Mouse (Mus musculus) liver, embryonic 15.5 days (tissue): ENCODE measurements around the gene Cdh13. TPM values are rescaled to one million over a fixed set of nuclear protein-coding genes. Genes with fewer than 3 reads are reported as not detected.
"Not testable (repeated sequence)": the region's sequence is repeated elsewhere in the genome, so short reads cannot be mapped to it uniquely, and the experiment has no call there.

Experiments
- ATAC-seq: fragments of 200-750 bp; cut with Nextera tagmentation; 2 replicates; pipeline ENCODE4 v1.8.0; 2017; ENCODE audit warnings: moderate number of reproducible peaks, mild to moderate bottlenecking, moderate library complexity; ENCODE audit not compliant: insufficient read depth
- H3K27ac ChIP-seq: fragments of 300-500 bp; sonication (generic); replicated peaks from 2 replicates; pipeline ENCODE4 v1.5.1; 2015; ENCODE audit warnings: mild to moderate bottlenecking, inconsistent platforms
- H3K27me3 ChIP-seq: fragments of 300-500 bp; sonication (generic); 2 replicates; pipeline ENCODE4 v1.6.1; 2015; ENCODE audit warnings: mild to moderate bottlenecking, inconsistent platforms
- H3K36me3 ChIP-seq: fragments of 300-500 bp; sonication (generic); replicated peaks from 2 replicates; pipeline ENCODE4 v1.6.1; 2015; ENCODE audit warnings: moderate library complexity, mild to moderate bottlenecking, inconsistent platforms
- H3K4me1 ChIP-seq: fragments of 300-500 bp; sonication (generic); replicated peaks from 2 replicates; pipeline ENCODE4 v1.6.1; 2015; ENCODE audit warnings: inconsistent platforms
- H3K4me2 ChIP-seq: fragments of 300-500 bp; sonication (generic); 2 replicates; pipeline ENCODE4 v1.6.1; 2015; ENCODE audit warnings: moderate library complexity, mild to moderate bottlenecking, inconsistent platforms
- H3K4me3 ChIP-seq: fragments of 300-500 bp; sonication (generic); replicated peaks from 2 replicates; pipeline ENCODE4 v1.5.1; 2015; ENCODE audit warnings: mild to moderate bottlenecking, inconsistent platforms
- H3K9ac ChIP-seq: fragments of 300-500 bp; sonication (generic); 2 replicates; pipeline ENCODE4 v1.6.1; 2015; ENCODE audit warnings: moderate library complexity, mild to moderate bottlenecking, inconsistent platforms
- H3K9me3 ChIP-seq: fragments of 300-500 bp; sonication (generic); replicated peaks from 2 replicates; pipeline ENCODE4 v1.6.1; 2016; ENCODE audit warnings: inconsistent platforms
- WGBS: fragments of 180-500 bp; shearing (Covaris S2); methylation state at CpG from one replicate; pipeline ENCODE4 v1.1.7; 2015; ENCODE audit warnings: mixed read lengths; ENCODE audit not compliant: insufficient replicate concordance; 5-methylcytosine and 5-hydroxymethylcytosine counted together
- polyA plus RNA-seq: library from polyadenylated mRNA; unstranded; fragments of >200 nt; fragmentation: Nextera tagmentation; extraction: Ambion mirVana; gene quantifications from 2 replicates; pipeline ENCODE4 v1.2.1, GENCODE M21; 2015

The Cdh13 gene
- polyA plus RNA-seq, 1 experiment from 2014 or later = 0.56 TPM

- WGBS = 17% methylated on average over 3 of the region's 3 CpGs
- not testable (repeated sequence) for ATAC-seq, H3K4me2 ChIP-seq, H3K9ac ChIP-seq, H3K4me1 ChIP-seq, H3K27ac ChIP-seq, H3K4me3 ChIP-seq, H3K36me3 ChIP-seq, H3K9me3 ChIP-seq, H3K27me3 ChIP-seq
Observed at GRCm38 (mm10) chr8:119297752-119298151, 1014.2 kb downstream of the Cdh13 start.

GRCm38 (mm10) chr8:119300335-119300734 lies 1016.8 kb downstream of the Cdh13 start:
- Histone ChIP-seq H3K27ac (no peak overlapping the region), H3K4me2 (no peak overlapping the region), H3K9ac (no peak overlapping the region), H3K4me3 (no peak overlapping the region), H3K4me1 (no peaks in the 10 kb centered on the region), H3K36me3 (no peaks in the 10 kb centered on the region), H3K9me3 (0 out of 2 replicates have a peak, but pooled peaks cover 4% of the 10 kb centered on the region), H3K27me3 (no peaks in the 10 kb centered on the region)
- ATAC-seq = no peak
- 73% methylated on average over 5 of the region's 5 CpGs for WGBS

GRCm38 (mm10) chr8:119304196-119304595 lies 1020.7 kb downstream of the Cdh13 start:
- no peak overlapping the region for H3K27ac ChIP-seq
- WGBS = 64% methylated on average over 8 of the region's 8 CpGs
- no peak overlapping the region for H3K9ac ChIP-seq
- H3K4me3 ChIP-seq = no peak overlapping the region
- ATAC-seq = no peak
- no peaks in the 10 kb centered on the region for H3K4me1 ChIP-seq
- no peak overlapping the region for H3K4me2 ChIP-seq
- no peaks in the 10 kb centered on the region for H3K36me3 ChIP-seq
- no peaks in the 10 kb centered on the region for H3K27me3 ChIP-seq
- 0 out of 2 replicates have a peak, but pooled peaks cover 4% of the 10 kb centered on the region for H3K9me3 ChIP-seq

GRCm38 (mm10) chr8:119311412-119311811 lies 1027.9 kb downstream of the Cdh13 start:
- H3K27me3 ChIP-seq = no peaks in the 10 kb centered on the region
- no peak for ATAC-seq
- no peak overlapping the region for H3K9ac ChIP-seq
- no peak overlapping the region for H3K4me2 ChIP-seq
- no peaks in the 10 kb centered on the region for H3K4me1 ChIP-seq
- 11% methylated on average over 3 of the region's 3 CpGs for WGBS
- no peaks in the 10 kb centered on the region for H3K36me3 ChIP-seq
- H3K27ac ChIP-seq = no peak overlapping the region
- no peak overlapping the region for H3K4me3 ChIP-seq
- no peaks in the 10 kb centered on the region for H3K9me3 ChIP-seq

- Histone ChIP-seq H3K36me3 (no peaks in the 10 kb centered on the region), H3K9ac (no peak overlapping the region), H3K27me3 (no peaks in the 10 kb centered on the region), H3K9me3 (no peaks in the 10 kb centered on the region), H3K4me3 (no peak overlapping the region), H3K4me2 (no peak overlapping the region), H3K4me1 (no peaks in the 10 kb centered on the region), H3K27ac (no peak overlapping the region)
- WGBS = 44% methylated on average over 6 of the region's 6 CpGs
- no peak for ATAC-seq
Observed at GRCm38 (mm10) chr8:119323215-119323614, 1039.7 kb downstream of the Cdh13 start.

GRCm38 (mm10) chr8:119339546-119339945 lies 1056.0 kb downstream of the Cdh13 start:
- Histone ChIP-seq H3K27me3 (no peaks in the 10 kb centered on the region), H3K9me3 (no peaks in the 10 kb centered on the region), H3K9ac (no peak overlapping the region), H3K4me1 (peaks cover 6% of the 10 kb centered on the region), H3K36me3 (no peaks in the 10 kb centered on the region), H3K4me2 (no peak overlapping the region), H3K27ac (no peak overlapping the region), H3K4me3 (no peak overlapping the region)
- no peak for ATAC-seq
- WGBS = 61% methylated on average over 4 of the region's 4 CpGs

GRCm38 (mm10) chr8:119343606-119344005 lies 1060.1 kb downstream of the Cdh13 start:
- Histone ChIP-seq H3K36me3 (peaks cover 23% of the 10 kb centered on the region), H3K4me1 (peaks cover 18% of the 10 kb centered on the region), H3K4me2 (peak overlapping the region; percentile 85; the same call in 1 of the 2 replicates), H3K4me3 (peak overlapping the region; percentile 93), H3K27me3 (no peaks in the 10 kb centered on the region), H3K27ac (no peak overlapping the region), H3K9me3 (no peaks in the 10 kb centered on the region), H3K9ac (no peak overlapping the region)
- no peak for ATAC-seq
- WGBS = 72% methylated on average over 3 of the region's 3 CpGs

- peak; percentile 96 for ATAC-seq
- Histone ChIP-seq H3K4me2 (peak within 1 kb of the TSS; percentile 85), H3K4me3 (peak within 1 kb of the TSS; percentile 93), H3K36me3 (peaks cover 30% of the 10 kb centered on the region), H3K4me1 (peaks cover 18% of the 10 kb centered on the region), H3K9ac (peak within 1 kb of the TSS; percentile 90), H3K27me3 (no peaks in the 10 kb centered on the region), H3K9me3 (no peaks in the 10 kb centered on the region), H3K27ac (peak within 1 kb of the TSS; percentile 49)
- 4% methylated on average over 42 of the region's 52 CpGs for WGBS
Observed at GRCm38 (mm10) chr8:119344190-119344856, 1060.8 kb downstream of the Cdh13 start, which contains the start of gene Hsbp1. Hsbp1 (plus strand) TSS chr8:119344488.

GRCm38 (mm10) chr8:119345029-119345682 lies 1061.6 kb downstream of the Cdh13 start:
- peaks cover 33% of the 10 kb centered on the region for H3K36me3 ChIP-seq
- peaks cover 22% of the 10 kb centered on the region for H3K4me1 ChIP-seq
- H3K27me3 ChIP-seq = no peaks in the 10 kb centered on the region
- 34% methylated on average over 22 of the region's 22 CpGs for WGBS
- H3K4me3 ChIP-seq = peak overlapping the region; percentile 93
- peak overlapping the region; percentile 85 for H3K4me2 ChIP-seq
- no peaks in the 10 kb centered on the region for H3K9me3 ChIP-seq
- peak overlapping the region; percentile 16; the same call in 1 of the 2 replicates for H3K27ac ChIP-seq
- peak overlapping the region; percentile 90 for H3K9ac ChIP-seq
- ATAC-seq = no peak

GRCm38 (mm10) chr8:119345683-119346075 lies 1062.1 kb downstream of the Cdh13 start:
- H3K27ac ChIP-seq = no peak overlapping the region
- H3K4me2 ChIP-seq = peak overlapping the region; percentile 85
- H3K4me1 ChIP-seq = peaks cover 25% of the 10 kb centered on the region
- WGBS = 55% methylated on average over 15 of the region's 15 CpGs
- no peaks in the 10 kb centered on the region for H3K9me3 ChIP-seq
- ATAC-seq = no peak
- peaks cover 38% of the 10 kb centered on the region for H3K36me3 ChIP-seq
- peak overlapping the region; percentile 93 for H3K4me3 ChIP-seq
- no peaks in the 10 kb centered on the region for H3K27me3 ChIP-seq
- H3K9ac ChIP-seq = no peak overlapping the region

GRCm38 (mm10) chr8:119351647-119352046 lies 1068.1 kb downstream of the Cdh13 start:
- Histone ChIP-seq H3K4me3 (no peak overlapping the region), H3K9ac (no peak overlapping the region), H3K27me3 (no peaks in the 10 kb centered on the region), H3K9me3 (no peaks in the 10 kb centered on the region), H3K27ac (no peak overlapping the region), H3K4me1 (peaks cover 27% of the 10 kb centered on the region), H3K4me2 (no peak overlapping the region), H3K36me3 (peaks cover 40% of the 10 kb centered on the region)
- no peak for ATAC-seq
- 84% methylated on average over 19 of the region's 19 CpGs for WGBS
